Mouse (Mus musculus) heart, postnatal 0 days (tissue): Measurements from ENCODE around the gene Trim2. TPM values are rescaled to one million over a fixed set of nuclear protein-coding genes. Genes with fewer than 3 reads are reported as not detected.

Source experiments
- ATAC-seq: fragments of 200-750 bp; cut with Nextera tagmentation; 2 replicates; pipeline ENCODE4 v1.8.0; 2017; ENCODE audit warnings: low read depth, moderate number of reproducible peaks, moderate library complexity; ENCODE audit not compliant: insufficient read depth
- DNase-seq: peaks from one replicate; pipeline ENCODE4 v3.0.0-alpha.2; 2016; ENCODE audit warnings: low spot score
- H3K27ac ChIP-seq: fragments of 300-500 bp; sonication (generic); 2 replicates; pipeline ENCODE4 v1.5.1; 2014; ENCODE audit warnings: low read depth, mild to moderate bottlenecking
- H3K27me3 ChIP-seq: fragments of 300-500 bp; sonication (generic); 2 replicates; pipeline ENCODE4 v1.6.1; 2014; ENCODE audit warnings: low read length, mixed read lengths; ENCODE audit not compliant: control insufficient read depth, insufficient read depth
- H3K36me3 ChIP-seq: fragments of 300-500 bp; sonication (generic); replicated peaks from 2 replicates; pipeline ENCODE4 v1.6.1; 2014; ENCODE audit warnings: low read length, mixed read lengths; ENCODE audit not compliant: control insufficient read depth, insufficient read depth
- H3K4me1 ChIP-seq: fragments of 300-500 bp; sonication (generic); 2 replicates; pipeline ENCODE4 v1.6.1; 2014; ENCODE audit warnings: antibody characterized with exemption; ENCODE audit not compliant: control insufficient read depth, insufficient read depth
- H3K4me2 ChIP-seq: fragments of 300-500 bp; sonication (generic); 2 replicates; pipeline ENCODE4 v1.6.1; 2014; ENCODE audit warnings: low read depth, mild to moderate bottlenecking, low read length, moderate library complexity
- H3K4me3 ChIP-seq: fragments of 300-500 bp; sonication (generic); 2 replicates; pipeline ENCODE4 v1.5.1; 2014; ENCODE audit warnings: low read depth, low read length
- H3K9ac ChIP-seq: fragments of 300-500 bp; sonication (generic); replicated peaks from 2 replicates; pipeline ENCODE4 v1.6.1; 2014; ENCODE audit warnings: low read depth, low read length, mixed read lengths
- H3K9me3 ChIP-seq: fragments of 300-500 bp; sonication (generic); replicated peaks from 2 replicates; pipeline ENCODE4 v1.6.1; 2016; ENCODE audit warnings: low read length; ENCODE audit not compliant: control insufficient read depth
- CTCF ChIP-seq: IDR thresholded peaks from 2 replicates; pipeline ENCODE4 v1.5.1; 2016; ENCODE audit warnings: antibody characterized with exemption, control low read depth, low read depth
- EP300 ChIP-seq: IDR thresholded peaks from 2 replicates; pipeline ENCODE4 v1.6.1; 2016; ENCODE audit warnings: antibody characterized with exemption, low read depth
- WGBS: fragments of 180-500 bp; shearing (Covaris S2); extraction: QIAGEN DNeasy Blood & Tissue Kit; methylation state at CpG from one replicate; pipeline ENCODE4 v1.1.7; 2014; 5-methylcytosine and 5-hydroxymethylcytosine counted together
- polyA plus RNA-seq: library from polyadenylated mRNA; unstranded; fragments of >200 nt; fragmentation: Nextera tagmentation; extraction: Ambion mirVana; gene quantifications from 2 replicates; pipeline ENCODE4 v1.2.1, GENCODE M21; 2015
- total RNA-seq: library from RNA; depleted of rRNA; stranded (reverse); fragments of >200 nt; gene quantifications from 2 replicates; pipeline ENCODE4 v1.2.3, GENCODE M21; 2014; ENCODE audit warnings: low replicate concordance

The Trim2 gene
- total and polyA plus RNA-seq, 2 experiments from 2014 or later, result 6.0 to 6.1 TPM

DNA sequence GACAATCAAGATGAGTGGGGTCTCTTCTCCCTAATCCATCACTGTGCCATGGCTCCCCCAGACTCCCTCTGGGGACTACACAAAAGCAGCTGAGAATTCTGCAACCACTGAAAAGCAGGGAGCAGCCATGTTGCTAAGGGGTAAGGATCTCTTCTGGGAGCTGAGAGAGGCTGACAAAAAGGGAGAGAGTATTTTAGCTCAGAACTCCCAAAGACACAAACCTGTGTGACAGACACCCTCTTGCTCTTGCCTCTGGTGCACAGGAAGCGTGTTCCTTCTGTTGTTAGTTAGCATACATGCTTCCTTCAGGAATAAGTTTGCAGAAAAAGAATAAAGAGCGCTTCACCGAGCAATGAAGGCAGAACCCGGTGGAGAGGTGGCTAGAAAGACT, 88.7 kb downstream of the Trim2 start:
- H3K36me3 ChIP-seq, result no peaks in the 10 kb centered on the region
- H3K4me2 ChIP-seq, result no peak overlapping the region
- no peak overlapping the region for H3K4me3 ChIP-seq
- no peak for DNase-seq
- no peaks in the 10 kb centered on the region for H3K9me3 ChIP-seq
- TF ChIP-seq CTCF, result no peak
- TF ChIP-seq EP300, result no peak
- peaks cover 8% of the 10 kb centered on the region; the same call in 1 of the 2 replicates for H3K4me1 ChIP-seq
- no peaks in the 10 kb centered on the region for H3K27me3 ChIP-seq
- H3K9ac ChIP-seq, result no peak overlapping the region
- 69% methylated on average over 4 of the region's 4 CpGs for WGBS
- ATAC-seq, result no peak
- H3K27ac ChIP-seq, result no peak overlapping the region

- Histone ChIP-seq H3K9ac (no peak overlapping the region), H3K36me3 (no peaks in the 10 kb centered on the region), H3K4me1 (peaks cover 8% of the 10 kb centered on the region; the same call in 1 of the 2 replicates), H3K27ac (no peak overlapping the region), H3K27me3 (no peaks in the 10 kb centered on the region), H3K4me2 (no peak overlapping the region), H3K4me3 (no peak overlapping the region), H3K9me3 (no peaks in the 10 kb centered on the region)
- TF ChIP-seq CTCF (no peak), EP300 (no peak)
- ATAC-seq (no peak), DNase-seq (no peak)
- 71% methylated on average over 12 of the region's 12 CpGs for WGBS
Observed at GRCm38 (mm10) chr3:84217118-84217960, 89.3 kb downstream of the Trim2 start.

DNA sequence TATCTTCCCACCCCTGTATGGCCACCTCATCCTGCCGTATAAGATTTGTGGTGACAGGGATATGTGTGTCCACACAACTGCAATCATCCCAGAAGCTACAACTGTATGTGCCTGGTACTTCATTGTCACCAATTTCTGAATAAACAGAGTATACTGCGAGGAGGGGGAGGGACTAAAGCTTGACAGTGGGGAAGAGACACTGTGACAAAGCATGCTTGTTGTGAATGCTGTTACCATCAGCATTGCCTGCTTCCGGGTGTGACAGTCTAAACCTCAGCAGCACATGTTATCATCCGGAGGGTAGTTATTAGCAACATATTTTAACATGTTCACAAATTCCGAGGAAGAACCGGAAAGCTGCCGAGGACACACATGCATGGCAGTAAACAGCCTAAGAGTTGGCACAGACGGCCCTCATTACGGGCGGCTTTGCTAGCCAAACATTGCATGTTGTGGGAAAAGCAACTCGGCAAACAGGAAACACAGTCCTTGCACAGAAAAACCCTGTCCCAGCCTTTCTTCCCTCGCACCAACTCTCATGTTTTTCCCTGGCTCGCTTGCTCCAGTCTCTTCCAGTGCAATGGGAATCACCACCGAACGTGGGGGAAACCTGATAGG, 90.8 kb downstream of the Trim2 start:
- 82% methylated on average over 15 of the region's 15 CpGs for whole genome bisulfite sequencing
- no peak overlapping the region for H3K4me3 ChIP-seq
- TF ChIP-seq CTCF (no peak), EP300 (no peak)
- no peaks in the 10 kb centered on the region for H3K36me3 ChIP-seq
- no peaks in the 10 kb centered on the region for H3K9me3 ChIP-seq
- no peak overlapping the region for H3K4me2 ChIP-seq
- peaks cover 8% of the 10 kb centered on the region; the same call in 1 of the 2 replicates for H3K4me1 ChIP-seq
- no peaks in the 10 kb centered on the region for H3K27me3 ChIP-seq
- ATAC-seq (no peak), DNase-seq (no peak)
- H3K9ac ChIP-seq, result no peak overlapping the region
- H3K27ac ChIP-seq, result no peak overlapping the region

GRCm38 (mm10) chr3:84215253-84215652, 91.4 kb downstream of the Trim2 start:
- TF ChIP-seq CTCF (no peak), EP300 (no peak)
- no peaks in the 10 kb centered on the region for H3K36me3 ChIP-seq
- ATAC-seq, result peak; percentile 33; the same call in 1 of the 2 replicates
- no peaks in the 10 kb centered on the region for H3K9me3 ChIP-seq
- DNase-seq, result no peak
- no peak overlapping the region for H3K27ac ChIP-seq
- 49% methylated on average over 9 of the region's 9 CpGs for WGBS
- H3K4me2 ChIP-seq, result no peak overlapping the region
- no peaks in the 10 kb centered on the region for H3K27me3 ChIP-seq
- H3K9ac ChIP-seq, result no peak overlapping the region
- H3K4me1 ChIP-seq, result peaks cover 6% of the 10 kb centered on the region; the same call in 1 of the 2 replicates
- H3K4me3 ChIP-seq, result no peak overlapping the region

GRCm38 (mm10) chr3:84214501-84214900, 92.2 kb downstream of the Trim2 start:
- no peak overlapping the region for H3K4me3 ChIP-seq
- no peaks in the 10 kb centered on the region for H3K36me3 ChIP-seq
- no peak overlapping the region for H3K9ac ChIP-seq
- H3K27ac ChIP-seq, result no peak overlapping the region
- TF ChIP-seq CTCF, result no peak
- no peak for TF ChIP-seq EP300
- ATAC-seq (no peak), DNase-seq (no peak)
- 69% methylated on average over 6 of the region's 6 CpGs for WGBS
- H3K4me2 ChIP-seq, result no peak overlapping the region
- H3K9me3 ChIP-seq, result no peaks in the 10 kb centered on the region
- no peaks in the 10 kb centered on the region for H3K4me1 ChIP-seq
- no peaks in the 10 kb centered on the region for H3K27me3 ChIP-seq
